Mouse (Mus musculus): ENCODE measurements at regions not wholly inside any gene's neighbourhood (a gene's known extent, or its start where the extent isn't known, plus 50 kb on each side); places are given as distances from the start of the nearest gene placed in this dataset.

DNA sequence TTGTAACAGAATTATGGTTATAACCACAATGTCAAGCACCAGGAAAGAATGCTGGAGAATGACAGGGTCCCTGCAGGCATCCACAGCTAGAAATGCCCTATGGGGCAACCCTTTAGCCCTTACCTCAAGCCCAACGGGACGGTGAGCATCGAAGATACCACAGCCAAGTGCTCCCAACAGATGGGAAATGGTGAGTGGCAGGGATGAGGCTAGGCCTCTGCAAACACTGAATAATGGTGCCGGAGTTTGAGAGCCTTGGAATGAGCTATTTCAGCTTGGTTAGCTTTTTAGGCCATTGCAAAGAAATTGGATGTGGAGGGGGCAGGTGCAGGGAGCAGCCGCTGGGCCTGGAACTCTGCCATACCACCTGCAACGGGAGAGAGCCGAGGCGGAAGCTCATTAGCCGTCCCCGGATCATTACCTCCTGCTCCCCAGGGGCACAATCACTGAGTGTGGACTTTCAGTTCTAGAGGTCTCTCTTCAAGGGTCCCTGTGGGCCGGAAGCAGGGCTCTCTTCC is 117.9 kb downstream of the Usp31 start:
- H3K36me3 ChIP-seq (replicated peaks; ENCODE audit: control insufficient read depth, insufficient read depth, low read length), result no peaks in the 10 kb centered on the region
- H3K4me3 ChIP-seq (ENCODE audit: low read depth, low read length), result no peak overlapping the region
- H3K4me2 ChIP-seq (ENCODE audit: low read depth, low read length), result no peak overlapping the region
- no peaks in the 10 kb centered on the region for H3K27me3 ChIP-seq (ENCODE audit: control insufficient read depth, insufficient read depth, low read length)
- H3K9me3 ChIP-seq (replicated peaks; ENCODE audit: control insufficient read depth, low read length), result no peaks in the 10 kb centered on the region
- no peak for DNase-seq (ENCODE audit: low spot score)
- WGBS, result 79% methylated on average over 11 of the region's 11 CpGs
- no peak for TF ChIP-seq CTCF (IDR thresholded peaks at IDR 0.05; ENCODE audit: low read depth)
- TF ChIP-seq EP300 (IDR thresholded peaks at IDR 0.05; ENCODE audit: low read depth), result no peak
- no peak overlapping the region for H3K27ac ChIP-seq (ENCODE audit: low read depth)
- no peak for ATAC-seq (ENCODE audit: insufficient read depth, low read depth)
- H3K4me1 ChIP-seq (ENCODE audit: control insufficient read depth, insufficient read depth), result no peaks in the 10 kb centered on the region
- H3K9ac ChIP-seq (replicated peaks; ENCODE audit: low read depth, low read length), result no peak overlapping the region

DNA sequence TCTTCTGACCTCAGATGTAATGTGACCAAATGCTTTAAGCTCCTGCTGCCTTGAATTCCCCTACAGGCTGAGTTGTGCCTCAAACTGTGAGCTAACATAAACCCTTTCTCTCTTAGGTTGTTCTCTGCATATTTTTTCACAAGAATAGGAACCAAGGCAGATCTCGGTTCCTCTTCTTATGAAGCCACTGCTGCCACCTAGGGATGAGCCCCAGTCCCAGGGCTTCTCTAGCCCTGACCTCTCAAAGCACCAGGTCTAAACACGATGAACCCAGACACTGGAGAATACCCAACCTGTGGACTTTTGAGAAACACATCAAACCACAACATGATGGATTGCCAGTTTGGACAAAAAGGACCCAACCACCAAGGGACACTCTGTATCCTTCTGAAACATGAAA is 119.3 kb downstream of the Usp31 start:
- Histone ChIP-seq H3K4me1 (ENCODE audit: control insufficient read depth, insufficient read depth) (no peaks in the 10 kb centered on the region), H3K36me3 (replicated peaks; ENCODE audit: control insufficient read depth, insufficient read depth, low read length) (no peaks in the 10 kb centered on the region), H3K27ac (ENCODE audit: low read depth) (no peak overlapping the region), H3K27me3 (ENCODE audit: control insufficient read depth, insufficient read depth, low read length) (no peaks in the 10 kb centered on the region), H3K9me3 (replicated peaks; ENCODE audit: control insufficient read depth, low read length) (no peaks in the 10 kb centered on the region), H3K4me2 (ENCODE audit: low read depth, low read length) (no peak overlapping the region), H3K9ac (replicated peaks; ENCODE audit: low read depth, low read length) (no peak overlapping the region), H3K4me3 (ENCODE audit: low read depth, low read length) (no peak overlapping the region)
- DNase-seq (ENCODE audit: low spot score) (no peak), ATAC-seq (ENCODE audit: insufficient read depth, low read depth) (no peak)
- WGBS, result 58% methylated on average over 2 of the region's 2 CpGs
- TF ChIP-seq EP300 (IDR thresholded peaks at IDR 0.05; ENCODE audit: low read depth), result no peak
- TF ChIP-seq CTCF (IDR thresholded peaks at IDR 0.05; ENCODE audit: low read depth), result no peak

DNA sequence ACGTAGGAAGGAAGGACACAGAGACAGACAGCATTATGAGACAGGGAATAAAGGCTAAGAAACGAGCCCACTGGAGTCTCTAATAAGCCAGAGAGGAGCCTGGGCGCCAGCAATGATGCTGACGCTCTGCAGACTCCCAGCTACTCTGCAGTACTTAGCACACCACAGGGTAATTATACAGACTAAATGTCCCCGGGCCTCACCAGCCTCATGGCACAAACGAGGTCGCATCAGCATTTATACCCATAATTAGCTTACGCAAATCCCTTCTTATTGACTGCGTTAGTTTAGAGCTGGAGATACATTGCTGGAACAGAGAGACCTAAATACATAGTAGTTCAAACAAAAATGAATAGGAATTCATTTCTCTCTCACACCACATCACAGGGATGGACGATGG is 121.3 kb downstream of the Usp31 start:
- ATAC-seq (ENCODE audit: insufficient read depth, low read depth) (no peak), DNase-seq (ENCODE audit: low spot score) (no peak)
- TF ChIP-seq EP300 (IDR thresholded peaks at IDR 0.05; ENCODE audit: low read depth) (no peak), CTCF (IDR thresholded peaks at IDR 0.05; ENCODE audit: low read depth) (no peak)
- Histone ChIP-seq H3K27ac (ENCODE audit: low read depth) (no peak overlapping the region), H3K4me1 (ENCODE audit: control insufficient read depth, insufficient read depth) (no peaks in the 10 kb centered on the region), H3K36me3 (replicated peaks; ENCODE audit: control insufficient read depth, insufficient read depth, low read length) (no peaks in the 10 kb centered on the region), H3K4me3 (ENCODE audit: low read depth, low read length) (no peak overlapping the region), H3K4me2 (ENCODE audit: low read depth, low read length) (no peak overlapping the region), H3K9ac (replicated peaks; ENCODE audit: low read depth, low read length) (no peak overlapping the region), H3K27me3 (ENCODE audit: control insufficient read depth, insufficient read depth, low read length) (no peaks in the 10 kb centered on the region), H3K9me3 (replicated peaks; ENCODE audit: control insufficient read depth, low read length) (no peaks in the 10 kb centered on the region)
- 71% methylated on average over 10 of the region's 10 CpGs for WGBS

DNA sequence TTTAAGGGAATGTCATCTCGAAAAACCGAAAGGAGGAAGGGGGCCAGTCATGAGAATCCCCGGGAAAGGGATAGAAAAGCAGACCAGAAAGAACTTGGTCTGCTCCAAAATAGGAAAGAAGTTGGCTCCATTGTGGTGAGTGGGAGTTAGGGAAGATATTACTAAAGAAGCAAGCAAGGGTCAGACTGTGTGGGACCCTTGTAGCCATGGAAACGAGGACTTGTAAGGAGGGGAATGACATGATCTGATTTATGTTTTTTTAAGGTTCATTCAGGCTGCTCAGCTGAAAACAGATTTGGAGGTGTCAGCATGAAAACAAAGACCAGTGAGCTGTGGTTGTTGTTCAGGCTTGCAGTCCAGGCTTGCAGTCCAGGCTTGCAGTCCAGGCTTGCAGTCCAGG is 127.6 kb downstream of the Usp31 start:
- DNase-seq (ENCODE audit: low spot score) (no peak), ATAC-seq (ENCODE audit: insufficient read depth, low read depth) (no peak)
- H3K4me1 ChIP-seq (ENCODE audit: control insufficient read depth, insufficient read depth), result no peaks in the 10 kb centered on the region
- no peak overlapping the region for H3K4me2 ChIP-seq (ENCODE audit: low read depth, low read length)
- no peaks in the 10 kb centered on the region for H3K9me3 ChIP-seq (replicated peaks; ENCODE audit: control insufficient read depth, low read length)
- 46% methylated on average over 4 of the region's 4 CpGs for WGBS
- no peak overlapping the region for H3K9ac ChIP-seq (replicated peaks; ENCODE audit: low read depth, low read length)
- no peak overlapping the region for H3K4me3 ChIP-seq (ENCODE audit: low read depth, low read length)
- no peaks in the 10 kb centered on the region for H3K36me3 ChIP-seq (replicated peaks; ENCODE audit: control insufficient read depth, insufficient read depth, low read length)
- H3K27me3 ChIP-seq (ENCODE audit: control insufficient read depth, insufficient read depth, low read length), result no peaks in the 10 kb centered on the region
- no peak overlapping the region for H3K27ac ChIP-seq (ENCODE audit: low read depth)
- TF ChIP-seq CTCF (IDR thresholded peaks at IDR 0.05; ENCODE audit: low read depth), result no peak
- no peak for TF ChIP-seq EP300 (IDR thresholded peaks at IDR 0.05; ENCODE audit: low read depth)

DNA sequence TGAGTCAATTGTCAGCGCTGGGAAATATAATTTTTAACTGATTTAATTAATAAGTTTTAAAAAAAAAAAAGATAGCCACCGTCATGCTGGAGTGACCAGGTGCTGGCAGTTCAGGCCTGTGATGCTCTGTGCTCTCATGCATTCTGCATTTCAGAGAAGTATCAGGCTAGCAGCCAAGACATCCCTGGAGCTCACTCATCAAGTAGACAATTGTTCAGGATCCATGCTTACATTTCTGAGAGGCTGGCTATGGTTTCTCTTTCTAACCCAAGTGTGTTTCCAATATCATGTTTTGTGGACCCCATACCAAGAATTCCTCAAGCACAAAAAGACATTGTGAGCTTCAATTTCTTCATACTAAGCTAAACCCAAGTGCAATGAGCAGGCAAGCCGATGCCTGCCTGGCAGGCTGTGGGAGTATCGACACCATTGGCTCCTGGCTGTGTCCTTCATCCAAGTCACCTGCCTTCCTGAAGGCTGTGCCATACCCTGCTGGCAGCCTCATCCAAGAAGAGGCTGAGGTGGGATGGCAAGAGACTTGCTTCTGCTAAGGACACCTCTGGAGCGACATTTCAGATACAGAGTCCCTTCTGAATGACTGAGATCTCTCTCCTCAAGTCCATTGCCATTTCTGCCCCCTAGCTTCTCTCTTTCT is 134.2 kb downstream of the Usp31 start:
- no peak for DNase-seq (ENCODE audit: low spot score)
- Histone ChIP-seq H3K9me3 (replicated peaks; ENCODE audit: control insufficient read depth, low read length) (no peaks in the 10 kb centered on the region), H3K4me3 (ENCODE audit: low read depth, low read length) (no peak overlapping the region), H3K27me3 (ENCODE audit: control insufficient read depth, insufficient read depth, low read length) (no peaks in the 10 kb centered on the region), H3K4me2 (ENCODE audit: low read depth, low read length) (no peak overlapping the region), H3K36me3 (replicated peaks; ENCODE audit: control insufficient read depth, insufficient read depth, low read length) (no peaks in the 10 kb centered on the region), H3K27ac (ENCODE audit: low read depth) (no peak overlapping the region), H3K9ac (replicated peaks; ENCODE audit: low read depth, low read length) (no peak overlapping the region), H3K4me1 (ENCODE audit: control insufficient read depth, insufficient read depth) (no peaks in the 10 kb centered on the region)
- ATAC-seq (ENCODE audit: insufficient read depth, low read depth), result no peak
- 67% methylated on average over 5 of the region's 5 CpGs for WGBS
- TF ChIP-seq EP300 (IDR thresholded peaks at IDR 0.05; ENCODE audit: low read depth), result no peak
- TF ChIP-seq CTCF (IDR thresholded peaks at IDR 0.05; ENCODE audit: low read depth), result no peak

DNA sequence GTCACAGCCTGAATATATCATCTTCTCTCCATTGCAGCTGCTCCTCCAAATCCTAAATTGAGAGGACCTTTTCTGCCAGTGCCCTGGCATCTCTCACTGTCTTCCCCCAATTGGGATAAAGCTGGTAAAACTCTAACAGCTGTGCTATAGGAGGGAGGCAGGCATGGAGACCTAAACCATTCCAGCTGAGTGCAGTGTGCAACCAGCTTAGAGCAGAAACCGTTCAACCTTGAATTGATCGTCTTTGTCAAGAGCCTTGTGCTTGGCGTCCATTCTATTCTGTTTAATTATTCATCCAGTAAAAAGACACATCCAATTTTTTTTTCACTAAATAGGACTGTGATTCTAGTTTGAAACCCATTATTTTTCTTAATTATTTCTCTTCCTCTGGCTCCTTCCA is 135.3 kb downstream of the Usp31 start:
- Histone ChIP-seq H3K9me3 (replicated peaks; ENCODE audit: control insufficient read depth, low read length) (no peaks in the 10 kb centered on the region), H3K4me1 (ENCODE audit: control insufficient read depth, insufficient read depth) (no peaks in the 10 kb centered on the region), H3K9ac (replicated peaks; ENCODE audit: low read depth, low read length) (no peak overlapping the region), H3K36me3 (replicated peaks; ENCODE audit: control insufficient read depth, insufficient read depth, low read length) (no peaks in the 10 kb centered on the region), H3K27ac (ENCODE audit: low read depth) (no peak overlapping the region), H3K4me2 (ENCODE audit: low read depth, low read length) (no peak overlapping the region), H3K27me3 (ENCODE audit: control insufficient read depth, insufficient read depth, low read length) (no peaks in the 10 kb centered on the region), H3K4me3 (ENCODE audit: low read depth, low read length) (no peak overlapping the region)
- WGBS, result 77% methylated on average over 3 of the region's 3 CpGs
- DNase-seq (ENCODE audit: low spot score), result no peak
- ATAC-seq (ENCODE audit: insufficient read depth, low read depth), result no peak
- TF ChIP-seq EP300 (IDR thresholded peaks at IDR 0.05; ENCODE audit: low read depth), result no peak
- TF ChIP-seq CTCF (IDR thresholded peaks at IDR 0.05; ENCODE audit: low read depth), result no peak

Data from heart, postnatal 0 days (tissue).